Mouse (Mus musculus) fat pad, adult 2 months (tissue): ENCODE results near the gene Slc25a35.
A peak's percentile ranks its signal among the peaks of the same experiment; 100 is the strongest.
"Not testable (repeated sequence)": the region's sequence is repeated elsewhere in the genome, so short reads cannot be mapped to it uniquely, and the experiment has no call there.

Experiments used
- DNase-seq: peaks from one replicate; pipeline ENCODE4 v3.0.0-alpha.2; 2011; ENCODE audit warnings: low read depth, low spot score; ENCODE audit errors: extremely low read depth

Slc25a35 gene

DNA sequence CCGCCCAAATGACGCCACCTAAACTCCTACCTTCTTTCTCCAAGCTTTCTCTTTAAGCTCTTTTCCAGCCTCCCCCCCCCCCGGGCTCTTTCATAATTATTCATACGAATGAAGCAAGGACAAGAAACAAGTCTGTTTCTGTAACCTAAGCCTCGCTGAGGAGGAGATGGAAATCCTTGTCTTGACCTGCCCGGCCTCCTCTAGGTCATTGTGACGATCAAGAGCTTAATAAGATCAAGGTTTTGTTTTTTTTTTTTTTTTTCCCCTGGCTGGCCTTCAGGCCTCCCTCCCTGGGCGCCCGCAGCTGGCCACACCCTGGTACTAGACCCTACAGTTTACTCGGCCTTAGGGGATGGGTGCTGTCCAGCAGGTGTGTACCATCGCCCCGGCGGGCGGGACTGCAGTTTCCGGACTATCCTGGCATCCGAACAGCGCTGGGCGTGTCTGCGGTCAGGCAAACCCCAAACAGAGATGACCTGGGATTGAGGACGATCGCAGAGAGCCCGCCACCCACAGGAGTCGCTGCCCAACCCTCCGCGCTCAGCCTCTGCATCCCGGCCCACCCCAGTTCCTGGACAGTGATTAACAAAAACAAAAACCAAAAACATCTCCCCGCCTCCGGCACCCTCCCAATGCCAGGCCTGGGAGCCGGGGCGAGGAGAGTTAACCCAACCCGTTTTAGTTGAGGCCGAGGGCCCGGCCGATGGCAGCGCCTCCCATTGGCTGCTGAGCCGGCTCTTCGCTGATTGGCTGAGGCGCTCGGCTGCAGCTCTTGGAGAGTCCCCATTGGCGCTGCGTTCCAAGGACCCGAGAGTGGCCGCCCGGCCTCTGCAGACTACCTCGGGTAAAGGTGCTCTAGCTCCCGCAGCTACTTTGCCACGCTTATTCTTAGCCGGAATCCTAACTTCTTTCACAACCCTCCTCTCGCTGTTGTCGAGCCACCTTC is at the start of gene Slc25a35:
Slc25a35 (plus strand) TSS at position 795 of the 946 bp plus-strand sequence.
- DNase-seq: peak; percentile 90

GRCm38 (mm10) chr11:68923191-68923590 is 44.7 kb upstream of the Slc25a35 start:
- no peak for DNase-seq

DNA sequence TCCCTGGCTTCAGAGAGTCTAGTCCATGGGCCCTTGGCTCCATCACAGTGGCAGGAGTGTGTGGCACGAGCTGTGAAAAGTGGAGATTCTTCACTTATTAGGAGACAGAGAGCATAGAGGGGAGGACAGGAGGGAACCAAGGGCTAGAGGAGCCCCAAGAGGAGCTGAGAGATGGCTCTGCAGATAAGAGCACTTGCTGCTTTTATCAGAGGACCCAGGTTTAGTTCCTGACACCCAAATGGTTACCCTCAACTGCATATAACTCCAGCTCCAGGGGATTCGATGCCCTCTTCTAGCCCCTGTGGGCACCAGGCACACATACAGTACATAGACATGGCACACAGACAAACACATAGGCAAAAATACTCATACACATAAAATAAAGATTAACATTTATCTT is 43.2 kb upstream of the Slc25a35 start:
- DNase-seq: no peak

DNA sequence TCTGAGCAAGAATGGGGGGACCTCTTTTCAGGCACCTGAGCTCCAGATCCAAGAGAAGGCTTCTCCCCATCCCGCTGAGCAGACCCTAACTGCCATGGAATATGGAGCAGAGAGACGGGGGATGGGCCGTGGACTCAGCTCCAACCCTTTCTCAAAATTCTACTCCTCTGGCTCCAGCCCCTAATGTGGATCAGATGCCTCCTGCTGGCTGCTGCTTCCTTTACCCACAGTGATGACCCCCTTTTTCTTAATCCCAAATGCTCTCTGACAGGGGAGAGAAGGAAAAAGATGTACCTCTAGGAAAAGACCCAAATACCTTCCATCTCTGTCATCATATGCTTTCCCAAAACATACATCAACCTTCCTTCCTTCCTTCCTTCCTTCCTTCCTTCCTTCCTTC is 41.0 kb upstream of the Slc25a35 start, which contains the start of gene Odf4:
Odf4 (minus strand) TSS at position 101 of the 400 bp plus-strand sequence.
- DNase-seq: no peak

- DNase-seq: no peak
Observed at GRCm38 (mm10) chr11:68929947-68930346, 38.0 kb upstream of the Slc25a35 start.

DNA sequence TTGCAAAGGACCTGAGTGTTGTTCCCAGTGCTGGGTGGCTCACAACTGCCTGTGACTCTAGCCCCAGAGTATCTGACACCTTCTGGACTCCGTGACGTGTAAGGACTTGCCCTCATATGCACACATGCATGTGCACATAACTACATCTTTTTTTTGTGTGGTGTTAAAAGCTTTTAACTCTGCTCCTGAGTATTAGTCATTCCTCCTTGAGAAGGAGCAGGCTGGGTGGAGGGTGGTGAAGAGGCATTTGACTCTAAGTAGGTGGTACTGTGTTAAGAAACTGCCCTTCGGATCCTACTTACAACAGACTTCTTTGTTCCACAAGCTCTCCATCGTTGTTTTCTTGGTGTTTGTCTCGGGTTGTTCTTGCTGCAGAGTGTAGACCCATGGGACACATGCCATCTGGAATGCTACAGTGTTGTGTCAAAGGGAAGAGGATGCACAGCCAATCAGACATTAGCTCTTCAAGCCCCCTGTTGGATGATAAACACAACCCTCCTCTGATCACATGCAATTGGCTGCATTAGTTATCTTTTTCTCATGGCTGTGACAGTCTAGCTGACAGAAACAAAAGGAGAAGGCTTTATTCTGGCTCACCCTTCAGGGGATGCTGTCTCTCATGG is 33.9 kb upstream of the Slc25a35 start:
- DNase-seq: no peak

GRCm38 (mm10) chr11:68936951-68937350 is 31.0 kb upstream of the Slc25a35 start:
- not testable (repeated sequence) for DNase-seq

GRCm38 (mm10) chr11:68939451-68940304 is 28.3 kb upstream of the Slc25a35 start:
- peak; percentile 51 for DNase-seq

DNA sequence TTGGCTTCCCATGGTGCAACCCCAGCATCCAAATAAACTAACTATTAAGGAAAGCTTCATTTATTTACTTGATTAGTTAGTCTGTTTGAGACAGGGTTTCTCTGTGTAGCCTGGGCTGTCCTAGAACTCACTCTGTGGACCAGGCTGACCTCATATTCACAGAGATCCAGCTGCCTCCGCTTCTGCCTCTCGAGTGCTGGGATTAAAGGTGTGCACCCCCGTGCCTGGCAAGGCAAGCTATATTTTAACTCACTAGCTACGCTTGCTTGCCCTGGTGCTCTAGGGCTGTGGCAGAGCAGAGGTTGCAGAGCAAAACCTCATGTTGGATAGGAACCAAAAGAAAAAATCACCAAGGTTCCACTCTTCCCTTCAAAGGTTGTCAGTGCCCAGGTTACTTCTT is 27.4 kb upstream of the Slc25a35 start:
- DNase-seq: no peak

DNA sequence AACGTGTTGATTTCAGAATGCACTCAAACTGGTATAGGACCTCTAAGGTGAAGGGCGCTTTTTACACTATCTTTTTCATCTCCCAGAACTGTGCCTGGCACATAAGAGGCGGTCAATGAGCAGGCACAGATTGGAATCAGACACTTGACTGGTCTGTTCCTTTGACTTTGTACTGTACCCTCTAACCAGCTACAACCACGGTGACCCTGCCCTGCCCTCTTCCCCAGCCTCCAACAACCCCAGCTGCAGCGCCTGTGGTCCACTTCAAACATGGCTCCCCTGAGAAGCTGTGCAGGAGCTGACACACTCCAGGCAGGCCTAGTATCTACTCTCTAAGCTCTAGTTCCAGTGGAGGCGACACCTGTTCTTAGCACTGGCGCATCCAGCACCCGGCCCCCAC is 25.2 kb upstream of the Slc25a35 start:
- no peak for DNase-seq

DNA sequence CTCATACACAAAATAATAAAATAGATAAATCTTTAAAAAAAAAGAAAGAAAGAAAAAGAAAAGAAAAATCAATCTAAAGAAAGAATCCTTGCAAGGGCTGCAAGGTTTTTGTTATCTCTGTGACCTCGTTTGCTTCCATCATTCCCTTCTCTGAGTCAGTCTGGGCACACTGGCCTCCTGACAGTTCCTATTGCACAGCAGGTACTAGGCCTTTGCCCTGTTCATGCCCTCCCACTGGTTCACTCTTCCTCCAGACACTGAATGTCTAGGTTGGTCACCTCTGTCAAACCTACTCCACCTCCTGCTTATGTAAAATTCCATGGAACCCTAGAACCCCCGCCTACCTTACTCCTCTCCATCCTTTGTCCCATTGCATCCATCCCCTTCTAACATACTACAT is 22.7 kb upstream of the Slc25a35 start:
- DNase-seq: no peak

- DNase-seq: no peak
Observed at GRCm38 (mm10) chr11:68946001-68946400, 21.9 kb upstream of the Slc25a35 start.

DNA sequence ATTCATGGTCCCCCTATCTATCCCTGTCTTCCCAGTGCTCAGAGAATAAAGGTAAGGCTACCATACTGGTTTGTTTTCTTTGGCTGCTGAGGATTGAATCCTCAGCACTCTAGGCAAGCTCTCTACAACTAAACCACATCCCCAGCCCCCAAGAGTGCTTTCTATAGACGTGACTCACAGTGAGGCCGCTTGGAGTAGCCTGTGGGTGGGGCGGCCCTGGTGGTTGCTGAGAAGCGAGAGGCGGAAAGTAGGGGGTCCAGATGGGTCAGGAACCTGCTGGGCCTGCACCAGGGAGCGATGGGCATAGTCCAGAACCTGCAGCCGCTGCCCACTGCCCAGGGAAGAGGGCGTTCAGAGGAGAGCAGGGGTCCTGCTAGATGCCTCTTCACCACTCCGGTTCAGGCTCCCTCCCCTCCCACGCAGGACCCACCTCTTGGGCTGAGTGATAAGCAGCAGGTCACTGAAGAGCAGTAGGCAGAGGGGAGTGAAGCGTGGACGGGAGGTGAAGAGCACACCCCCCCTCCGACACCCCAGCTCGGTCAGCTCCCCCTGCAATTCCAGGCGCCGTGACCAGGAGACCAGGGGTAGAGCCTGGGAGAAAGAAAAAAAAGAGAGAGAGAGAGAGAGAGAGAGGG is 21.0 kb upstream of the Slc25a35 start:
- DNase-seq: no peak

- DNase-seq: no peak
Observed at GRCm38 (mm10) chr11:68947542-68947993, 20.4 kb upstream of the Slc25a35 start.

DNA sequence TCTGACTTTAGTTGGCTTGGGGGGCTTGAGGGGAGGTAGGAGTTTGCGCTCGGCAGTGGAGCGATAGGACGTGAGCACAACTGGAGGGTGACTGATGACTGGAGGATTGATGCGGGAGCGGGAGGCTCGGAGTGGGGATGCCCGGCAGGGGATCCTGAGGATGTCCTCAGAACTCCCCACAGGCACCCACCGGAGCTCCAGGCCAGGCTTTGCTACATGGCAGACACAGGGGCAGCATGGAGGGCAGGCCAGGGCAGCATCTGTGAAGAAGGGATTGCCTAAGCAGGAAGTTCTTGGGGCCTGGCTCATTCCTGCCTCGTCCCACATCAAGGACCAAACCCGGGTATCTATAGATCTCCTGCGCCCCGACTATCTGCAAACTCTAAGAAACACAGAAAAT is 14.0 kb upstream of the Slc25a35 start:
- DNase-seq: no peak

DNA sequence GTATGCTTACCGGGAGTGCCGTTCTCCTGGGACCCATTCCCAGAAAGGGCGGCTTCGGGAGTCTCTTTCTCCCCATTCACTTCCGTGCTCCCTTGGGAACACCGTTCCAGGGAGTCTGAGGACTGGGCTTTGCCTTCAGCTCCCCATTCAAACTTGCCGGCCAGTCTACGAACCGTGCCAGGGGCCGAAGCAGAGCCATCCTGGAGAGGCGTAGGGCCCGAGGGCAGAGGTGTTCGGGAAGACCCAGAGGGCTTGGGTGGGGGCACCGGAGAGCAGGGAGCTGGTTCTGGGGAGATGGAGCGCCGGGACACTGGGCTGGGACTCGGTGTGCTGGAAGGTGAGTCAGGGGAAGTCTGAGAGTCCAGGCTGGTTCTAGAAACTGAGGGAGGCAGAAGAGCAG is 13.5 kb upstream of the Slc25a35 start:
- DNase-seq: no peak

DNA sequence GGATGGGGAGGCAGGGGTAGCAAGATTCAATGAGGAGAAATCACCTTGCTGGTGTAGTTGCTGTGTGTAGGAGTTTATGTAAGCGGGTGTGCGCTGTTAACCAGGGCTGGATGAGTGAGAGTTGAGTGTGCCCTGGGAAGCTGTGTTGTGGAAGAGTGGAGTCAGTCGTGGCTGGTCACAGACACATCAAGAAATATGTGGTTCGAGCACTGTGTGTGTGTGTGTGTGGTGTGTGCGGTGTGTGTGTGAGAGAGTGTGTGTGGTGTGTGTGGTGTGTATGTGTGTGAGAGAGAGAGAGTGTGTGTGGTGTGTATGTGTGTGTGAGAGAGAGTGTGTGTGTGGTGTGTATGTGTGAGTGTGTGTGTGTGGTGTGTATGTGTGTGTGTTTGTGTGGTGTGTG is 12.5 kb upstream of the Slc25a35 start:
- DNase-seq: no peak

- no peak for DNase-seq
Observed at GRCm38 (mm10) chr11:68956107-68956506, 11.8 kb upstream of the Slc25a35 start.

DNA sequence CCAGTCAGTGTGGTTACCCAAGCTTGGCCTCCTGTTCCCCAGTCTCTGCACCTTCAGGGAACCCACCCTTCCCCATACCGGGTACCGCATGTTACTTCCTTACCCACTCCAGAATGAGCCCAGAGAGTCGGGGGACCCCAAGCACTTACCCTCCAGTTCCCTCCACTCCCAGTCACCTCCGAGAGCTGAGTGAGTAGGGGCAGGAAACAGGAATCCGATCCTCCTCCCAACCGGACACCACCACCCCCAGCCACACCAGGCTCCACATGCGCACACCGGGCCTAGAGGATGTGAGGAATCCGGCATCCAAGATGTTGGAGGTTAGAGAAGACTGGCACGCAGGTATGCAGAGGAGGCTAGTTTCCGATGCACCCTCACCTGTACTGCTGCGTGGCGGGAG is 11.2 kb upstream of the Slc25a35 start:
- DNase-seq: no peak

- no peak for DNase-seq
Observed at GRCm38 (mm10) chr11:68957308-68957707, 10.6 kb upstream of the Slc25a35 start, which contains the start of gene Arhgef15. Gene Arhgef15, minus strand, starts transcription at chr11:68957480.

- DNase-seq: no peak
Observed at GRCm38 (mm10) chr11:68957971-68958370, 10.0 kb upstream of the Slc25a35 start.
